Mouse (Mus musculus) right cerebral cortex, postnatal 10 days (tissue): Measurements from ENCODE around the gene Phlpp1.

Source experiments
- DNase-seq, 2 experiments: peaks; one replicate each; pipeline ENCODE4 v3.0.0; 2021; ENCODE audit warnings: low spot score in 2 of 2

The Phlpp1 gene

GRCm38 (mm10) chr1:106193487-106193886, 21.9 kb downstream of the Phlpp1 start:
- DNase-seq = no peak

GRCm38 (mm10) chr1:106194263-106194662, 22.7 kb downstream of the Phlpp1 start:
- DNase-seq = no peak

DNA sequence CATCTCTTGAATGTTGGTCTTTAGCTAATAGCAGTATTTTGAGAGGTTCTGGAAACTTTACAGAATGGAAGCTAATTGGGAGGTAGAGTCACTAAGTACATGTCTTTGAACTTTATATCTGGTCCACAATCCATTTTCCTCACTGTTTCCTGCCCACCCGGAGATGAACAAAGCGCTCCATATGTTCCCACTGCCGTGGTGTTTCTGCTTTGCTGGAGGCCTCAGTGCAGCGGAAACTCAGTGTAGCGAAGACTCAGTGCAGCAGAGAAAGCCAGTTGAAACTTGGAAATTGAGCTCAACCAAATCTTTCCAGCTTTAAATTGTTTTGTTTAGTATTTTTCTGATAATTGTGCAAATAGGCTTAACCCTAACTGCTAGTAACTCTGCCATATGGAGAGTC, 26.4 kb downstream of the Phlpp1 start:
- DNase-seq = no peak

DNA sequence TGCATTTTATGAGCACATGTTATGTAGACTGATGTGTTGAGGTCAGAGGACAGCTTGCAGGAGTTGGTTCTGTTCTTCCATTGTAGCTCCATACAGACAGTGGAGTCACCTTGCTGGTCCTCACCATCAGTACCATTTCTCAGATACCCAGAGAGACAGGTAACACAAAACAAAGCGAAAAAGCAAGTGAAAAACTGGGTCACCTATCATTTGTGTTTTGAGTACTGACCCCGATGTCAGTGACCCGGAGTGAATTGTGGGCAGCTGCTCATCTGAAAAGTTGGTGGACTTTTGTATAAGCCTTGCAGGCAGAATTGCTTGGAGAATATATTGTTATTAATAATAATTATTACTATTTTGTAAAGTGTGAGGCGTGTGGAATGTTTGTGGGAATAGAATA, 27.6 kb downstream of the Phlpp1 start:
- no peak for DNase-seq

- peak; percentile 89 to 92 for DNase-seq
Observed at GRCm38 (mm10) chr1:106199686-106200085, 28.1 kb downstream of the Phlpp1 start.

DNA sequence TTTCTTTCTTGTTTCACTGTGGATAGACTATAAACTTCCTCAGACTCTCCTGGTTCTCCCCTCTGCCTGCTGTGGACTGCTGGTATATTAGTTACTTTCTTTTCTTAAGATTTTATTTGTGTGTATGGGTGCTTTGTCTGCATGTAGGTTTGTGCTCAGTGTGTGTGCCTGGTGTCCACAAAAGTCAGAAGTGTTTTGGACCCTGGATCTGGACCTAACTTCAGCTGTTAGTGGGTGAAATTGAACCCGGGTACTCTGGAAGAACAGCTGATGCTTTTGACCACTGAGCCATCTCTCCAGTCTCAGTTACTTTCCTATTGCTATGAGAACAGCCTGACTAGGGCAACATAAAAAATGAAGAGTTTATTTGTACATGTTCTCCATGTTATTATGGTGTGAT, 29.5 kb downstream of the Phlpp1 start:
- no peak for DNase-seq

DNA sequence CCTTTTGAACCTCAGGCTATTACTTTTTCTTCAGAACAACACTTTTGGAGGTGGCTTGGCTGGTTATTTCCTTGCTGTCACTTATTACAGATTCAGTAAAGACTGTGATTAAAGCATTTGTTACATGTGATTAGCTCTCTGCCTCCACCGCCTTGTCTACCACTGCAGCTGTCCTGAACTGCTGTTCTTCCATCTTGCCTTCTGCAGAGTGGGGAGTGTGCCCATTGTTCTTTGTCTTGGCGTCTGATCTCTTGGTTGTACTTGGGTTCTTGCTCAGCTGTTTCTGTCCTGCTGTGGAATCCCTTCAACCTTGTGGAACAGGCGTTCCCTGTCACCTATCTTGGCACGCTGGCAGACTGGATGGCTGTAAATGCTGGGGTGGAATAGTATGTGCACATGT, 30.4 kb downstream of the Phlpp1 start:
- DNase-seq = peak; percentile 40 to 41

GRCm38 (mm10) chr1:106203942-106204341, 32.4 kb downstream of the Phlpp1 start:
- no peak for DNase-seq

DNA sequence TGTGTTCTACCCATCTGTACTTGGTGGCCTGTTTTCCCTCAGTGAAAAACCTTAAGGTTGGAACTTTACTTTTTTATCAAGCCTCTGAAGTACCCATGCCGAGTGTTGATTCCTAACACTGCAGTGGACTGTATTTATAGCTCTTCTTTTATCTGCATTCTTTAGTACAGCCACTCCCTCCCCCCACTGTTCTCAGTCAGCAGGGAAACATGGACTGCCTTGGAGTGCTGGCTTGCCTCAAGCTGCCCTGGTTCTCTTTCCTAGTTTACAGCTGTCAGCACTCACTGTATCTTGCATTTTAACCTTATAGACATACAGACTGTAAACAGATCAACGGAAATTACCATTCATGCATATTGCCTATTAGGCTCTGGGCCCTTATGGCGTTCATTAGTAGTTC, 32.8 kb downstream of the Phlpp1 start:
- no peak for DNase-seq

GRCm38 (mm10) chr1:106208581-106208980, 37.0 kb downstream of the Phlpp1 start:
- no peak for DNase-seq

- no peak for DNase-seq
Observed at GRCm38 (mm10) chr1:106210461-106210860, 38.9 kb downstream of the Phlpp1 start.

DNA sequence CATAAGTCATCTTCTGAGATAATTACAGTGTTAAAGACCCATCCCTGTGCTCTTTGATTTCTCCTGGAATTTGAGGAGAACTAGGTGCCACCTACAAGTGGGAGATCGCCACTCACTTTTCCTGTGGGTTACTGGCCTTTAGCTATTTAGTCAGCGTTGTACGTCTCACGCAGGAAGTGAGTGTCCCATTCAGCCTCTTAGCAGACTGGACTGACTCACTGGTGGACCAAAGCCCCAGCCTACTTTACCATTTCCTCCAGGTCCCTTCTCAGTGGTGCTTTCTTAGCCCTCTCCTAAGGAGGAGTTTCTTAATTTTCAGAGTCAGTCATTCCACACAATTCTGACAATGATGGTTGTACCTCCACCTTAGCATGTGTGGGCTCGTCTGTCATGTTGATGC, 39.6 kb downstream of the Phlpp1 start:
- no peak for DNase-seq

GRCm38 (mm10) chr1:106220431-106220830, 48.9 kb downstream of the Phlpp1 start:
- no peak for DNase-seq

GRCm38 (mm10) chr1:106221371-106221770, 49.8 kb downstream of the Phlpp1 start:
- no peak for DNase-seq

DNA sequence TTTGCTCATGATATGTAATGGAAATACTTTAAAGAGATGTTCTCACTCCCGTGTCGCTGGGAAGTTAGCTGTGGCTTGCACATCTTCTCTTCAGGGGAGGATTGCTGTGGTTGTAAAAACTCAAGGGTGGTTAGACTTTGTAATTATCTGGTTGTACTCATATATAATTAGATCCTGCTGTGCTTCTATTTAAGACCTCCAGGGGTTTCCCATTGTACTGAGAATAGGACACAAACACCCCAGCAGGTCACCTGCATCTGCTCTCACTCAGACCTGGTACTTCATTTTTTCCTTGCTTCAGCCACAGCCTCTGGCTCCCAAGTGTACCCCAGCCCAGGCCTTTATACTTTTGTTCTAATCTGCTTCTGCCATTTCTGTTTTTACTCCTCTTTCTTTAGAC, 50.4 kb downstream of the Phlpp1 start:
- DNase-seq = no peak

GRCm38 (mm10) chr1:106226613-106227012, 55.1 kb downstream of the Phlpp1 start:
- DNase-seq = no peak

DNA sequence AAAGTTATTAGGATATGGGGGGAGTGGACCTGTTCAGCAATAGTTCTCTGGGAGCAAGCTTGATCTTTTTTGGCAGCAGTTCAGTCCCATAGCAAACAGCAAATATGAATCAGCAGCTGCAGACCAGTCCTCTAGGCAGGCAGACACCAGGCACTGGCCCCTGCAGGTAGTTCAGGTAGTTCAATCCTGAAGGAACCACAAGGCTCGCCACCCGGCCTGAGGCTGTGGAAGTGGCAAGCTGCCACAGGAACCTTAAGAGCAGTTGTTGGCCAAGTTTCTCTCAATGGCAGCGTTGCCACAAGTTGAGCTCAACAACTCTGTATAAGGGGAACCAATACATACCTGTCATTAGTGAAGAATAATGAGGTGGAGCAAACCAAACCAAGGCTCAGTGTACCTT, 58.8 kb downstream of the Phlpp1 start:
- DNase-seq = no peak

DNA sequence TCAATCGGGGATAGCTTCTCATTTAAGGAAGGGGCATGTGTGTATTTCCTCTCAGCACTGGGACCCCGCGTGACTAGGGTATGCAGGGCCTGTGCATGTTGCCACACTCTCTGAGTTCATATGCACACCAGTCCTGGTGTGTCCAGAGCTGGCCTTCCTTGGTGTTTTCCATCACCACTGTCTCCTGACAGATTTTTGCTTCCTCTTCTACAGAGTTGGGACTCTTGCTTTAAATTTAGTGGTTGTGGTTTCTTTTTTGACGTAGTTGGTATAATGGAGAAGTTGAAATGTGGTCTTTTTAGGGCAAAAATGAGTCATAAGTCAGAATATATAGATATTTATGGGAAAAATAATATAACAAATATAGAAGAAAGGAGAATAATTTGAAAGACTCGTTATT, 59.8 kb downstream of the Phlpp1 start:
- DNase-seq = no peak

DNA sequence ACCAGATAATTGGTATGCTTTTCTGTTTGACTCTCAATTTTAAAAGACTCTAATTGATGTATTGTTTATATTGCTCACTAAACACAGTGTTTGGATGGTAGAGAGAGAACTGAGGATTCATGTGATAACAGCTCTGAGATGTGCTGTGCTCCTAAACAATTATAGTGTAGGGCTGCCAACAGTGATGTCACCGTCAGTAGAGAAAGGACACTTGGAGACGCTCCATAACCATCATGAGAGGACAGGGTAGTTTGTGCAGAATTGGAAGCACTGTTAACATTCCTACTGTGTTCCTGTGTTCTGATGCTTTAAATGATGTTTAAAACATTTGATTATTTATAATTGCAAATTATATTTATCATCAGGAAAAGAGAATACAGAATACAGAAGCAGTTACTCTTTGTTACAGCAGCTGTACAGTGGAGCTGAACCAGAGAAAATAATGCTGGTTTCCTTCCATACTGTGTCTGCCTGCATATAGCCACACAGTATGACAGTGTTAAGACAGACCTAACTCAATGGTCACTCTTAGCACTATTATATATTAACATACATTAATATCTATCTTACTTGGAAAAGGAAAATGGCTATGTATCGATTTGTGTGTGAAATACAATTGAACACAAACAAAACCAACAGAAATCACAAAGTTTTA, 60.4 kb downstream of the Phlpp1 start:
- DNase-seq = no peak

- no peak for DNase-seq
Observed at GRCm38 (mm10) chr1:106232460-106232850, 60.9 kb downstream of the Phlpp1 start.

- no peak for DNase-seq
Observed at GRCm38 (mm10) chr1:106236986-106237385, 65.4 kb downstream of the Phlpp1 start.

DNA sequence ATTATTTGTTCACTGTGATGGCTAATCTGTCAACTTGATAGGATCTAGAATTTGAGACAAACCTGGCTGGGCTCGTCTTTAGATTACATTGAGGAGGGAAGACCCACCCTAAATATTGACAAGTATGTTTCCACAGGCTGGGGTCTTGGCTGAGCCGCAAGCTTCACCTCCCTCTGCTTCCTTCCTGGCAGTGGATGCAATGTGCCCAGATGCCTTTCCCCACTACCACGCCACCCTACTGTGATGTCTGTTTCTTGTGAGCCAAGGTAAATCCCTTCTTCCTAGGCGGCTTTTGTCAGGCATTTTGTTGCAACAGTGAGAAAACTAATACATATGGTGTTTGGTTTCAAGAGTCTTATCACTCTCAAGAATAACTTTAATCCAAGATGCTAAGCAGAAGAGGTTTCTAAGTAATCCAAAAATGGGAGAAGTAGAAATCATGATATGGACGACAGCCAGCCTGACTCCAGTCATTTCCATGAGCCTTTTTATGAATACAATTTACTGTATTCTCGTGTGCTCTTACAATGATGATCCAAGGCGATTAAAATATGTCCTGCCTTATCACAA, 68.6 kb downstream of the Phlpp1 start:
- DNase-seq = peak in 1 of 2 experiments; percentile 42

DNA sequence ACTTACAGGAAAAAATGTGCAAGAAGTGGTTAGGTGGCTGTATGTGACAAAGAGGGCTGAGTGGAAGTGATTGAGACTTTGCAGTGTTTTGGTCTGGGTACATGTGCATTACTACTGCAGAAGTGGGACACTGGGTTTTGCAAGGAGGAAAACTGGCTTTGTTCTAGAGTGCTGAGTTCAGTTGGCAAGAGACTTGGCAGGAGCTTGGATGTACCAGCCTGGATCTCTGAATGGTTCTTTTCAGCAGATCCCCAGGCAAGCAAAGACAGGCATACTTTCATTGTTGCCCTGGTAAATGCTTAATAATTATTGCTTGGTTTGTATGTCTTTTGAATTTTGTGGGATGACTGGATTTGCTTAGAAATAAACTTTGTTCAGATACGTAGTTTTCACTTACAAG, 69.5 kb downstream of the Phlpp1 start:
- peak; percentile 57 to 76 for DNase-seq

DNA sequence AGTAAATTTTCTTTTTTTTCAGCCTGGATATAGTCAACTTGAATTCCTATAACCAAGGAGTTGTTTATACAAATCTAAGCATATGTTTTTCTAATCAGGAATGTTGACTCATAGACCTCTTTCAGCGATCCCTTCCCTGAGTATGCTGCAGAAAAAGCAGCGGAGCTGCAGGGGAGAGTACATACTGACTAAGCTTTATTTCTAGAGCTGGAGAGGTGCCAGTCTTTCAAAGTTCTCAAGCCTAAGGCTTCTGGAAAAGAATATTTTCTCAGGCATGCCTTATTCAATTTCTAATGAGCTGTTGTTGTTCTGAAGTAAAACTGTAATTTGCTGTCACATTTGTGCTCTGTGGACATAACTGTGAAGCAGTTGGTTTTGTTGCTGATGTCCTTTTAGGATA, 70.6 kb downstream of the Phlpp1 start:
- no peak for DNase-seq
